Mouse (Mus musculus): Measurements from ENCODE around the gene Htr2b. TPM values are rescaled to one million over a fixed set of nuclear protein-coding genes. Genes with fewer than 3 reads are reported as not detected.
A peak's percentile ranks its signal among the peaks of the same experiment; 100 is the strongest.

Gene Htr2b
- total and polyA plus RNA-seq, 2 experiments from 2014 or later = 0.43 TPM; not detected in 1

DNA sequence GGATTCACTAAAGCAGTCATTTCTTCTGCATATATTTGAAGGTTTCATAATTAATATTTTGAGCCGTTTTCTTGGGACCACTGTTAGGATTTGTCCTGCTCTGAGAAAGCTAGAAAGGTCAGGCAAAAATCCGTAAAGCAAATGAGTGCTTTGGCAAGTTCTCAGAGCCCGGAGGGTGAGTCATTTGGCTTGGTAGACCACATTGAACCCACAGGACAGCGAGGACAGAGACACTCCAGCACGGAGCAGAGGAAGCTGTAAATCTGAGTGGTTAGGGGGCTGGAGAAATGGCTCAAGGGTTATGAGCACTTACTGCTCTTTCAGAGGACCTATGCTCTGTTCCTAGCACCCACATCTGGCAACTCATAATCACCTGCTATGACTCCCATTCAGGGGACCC, 35.8 kb upstream of the Htr2b start:
- ATAC-seq (ENCODE audit: low FRiP score) = no peak
- Histone ChIP-seq H3K4me3 (ENCODE audit: low read depth, low read length) (no peak overlapping the region), H3K27ac (ENCODE audit: low read depth, low read length) (no peak overlapping the region), H3K27me3 (ENCODE audit: insufficient read depth, low read length) (no peaks in the 10 kb centered on the region), H3K9me3 (ENCODE audit: low read length) (no peaks in the 10 kb centered on the region), H3K36me3 (ENCODE audit: insufficient read depth, low read length) (no peaks in the 10 kb centered on the region), H3K4me1 (ENCODE audit: insufficient read depth, low read length) (no peaks in the 10 kb centered on the region), H3K9ac (replicated peaks; ENCODE audit: low read length, poor library complexity, severe bottlenecking) (no peak overlapping the region), H3K4me2 (ENCODE audit: low read depth, low read length, poor library complexity, severe bottlenecking) (no peak overlapping the region)
- no peak for DNase-seq (ENCODE audit: low spot score)
- 79% methylated on average over 5 of the region's 5 CpGs for WGBS
- TF ChIP-seq CTCF (IDR thresholded peaks at IDR 0.05) = no peak

- no peak for TF ChIP-seq CTCF (IDR thresholded peaks at IDR 0.05)
- Histone ChIP-seq H3K4me3 (ENCODE audit: low read depth, low read length) (no peak overlapping the region), H3K9ac (replicated peaks; ENCODE audit: low read length, poor library complexity, severe bottlenecking) (no peak overlapping the region), H3K4me2 (ENCODE audit: low read depth, low read length, poor library complexity, severe bottlenecking) (no peak overlapping the region), H3K27me3 (ENCODE audit: insufficient read depth, low read length) (no peaks in the 10 kb centered on the region), H3K36me3 (ENCODE audit: insufficient read depth, low read length) (0 out of 2 replicates have a peak, but pooled peaks cover 3% of the 10 kb centered on the region), H3K9me3 (ENCODE audit: low read length) (no peaks in the 10 kb centered on the region), H3K4me1 (ENCODE audit: insufficient read depth, low read length) (no peaks in the 10 kb centered on the region), H3K27ac (ENCODE audit: low read depth, low read length) (no peak overlapping the region)
- 96% methylated on average over 5 of the region's 5 CpGs for WGBS
- ATAC-seq (ENCODE audit: low FRiP score) = no peak
- no peak for DNase-seq (ENCODE audit: low spot score)
These were observed 34.5 kb upstream of the Htr2b start for GRCm38 (mm10) chr1:86146293-86146692.

DNA sequence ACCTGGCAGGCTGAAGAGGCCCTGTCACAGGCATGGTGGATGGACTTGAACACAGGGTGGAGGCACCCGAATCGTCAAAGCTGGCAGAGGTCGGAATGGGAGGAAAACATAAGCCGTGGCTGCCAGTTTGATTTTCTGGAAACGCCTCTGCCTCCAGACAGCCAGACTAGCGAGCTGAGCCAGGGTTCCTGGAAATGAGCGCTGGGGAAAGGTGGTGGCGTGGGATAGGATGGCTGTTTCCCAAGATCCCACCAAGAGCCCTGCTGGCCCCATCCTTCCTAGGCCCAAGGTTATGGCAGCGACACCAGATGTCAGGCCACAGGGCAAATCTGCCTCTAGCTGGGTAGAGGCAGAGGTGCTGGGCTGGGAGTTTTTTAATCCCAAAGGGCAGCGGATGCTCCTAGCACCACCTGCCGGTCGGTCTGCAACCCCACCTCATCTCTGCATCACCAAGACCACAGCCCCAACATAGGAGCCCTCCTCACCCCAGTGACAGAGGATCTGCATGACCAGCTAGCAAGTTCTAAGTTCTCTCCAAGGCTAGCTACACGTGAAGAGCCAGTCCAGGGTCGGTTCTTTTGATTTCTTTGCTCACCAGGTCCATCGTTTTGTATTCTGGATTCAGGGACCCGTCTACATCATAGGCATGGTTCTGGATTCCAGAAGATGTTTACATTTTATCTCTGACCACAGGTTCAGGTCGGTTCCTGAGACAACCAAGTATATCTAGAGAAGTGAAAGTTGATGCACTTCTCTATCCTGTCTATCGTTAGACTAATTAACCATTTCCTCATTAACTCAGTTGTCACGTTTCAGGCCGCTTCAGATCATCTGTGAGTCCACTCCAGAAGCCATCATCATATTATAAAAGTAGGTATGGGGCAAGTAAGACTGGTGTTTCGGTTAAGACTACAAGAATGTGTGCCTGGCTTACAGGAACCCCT, 32.5 kb upstream of the Htr2b start:
- Histone ChIP-seq H3K9me3 (ENCODE audit: low read length) (no peaks in the 10 kb centered on the region), H3K27ac (ENCODE audit: low read depth, low read length) (no peak overlapping the region), H3K4me2 (ENCODE audit: low read depth, low read length, poor library complexity, severe bottlenecking) (no peak overlapping the region), H3K27me3 (ENCODE audit: insufficient read depth, low read length) (no peaks in the 10 kb centered on the region), H3K9ac (replicated peaks; ENCODE audit: low read length, poor library complexity, severe bottlenecking) (no peak overlapping the region), H3K36me3 (ENCODE audit: insufficient read depth, low read length) (0 out of 2 replicates have a peak, but pooled peaks cover 3% of the 10 kb centered on the region), H3K4me3 (ENCODE audit: low read depth, low read length) (no peak overlapping the region), H3K4me1 (ENCODE audit: insufficient read depth, low read length) (no peaks in the 10 kb centered on the region)
- ATAC-seq (ENCODE audit: low FRiP score) = no peak
- TF ChIP-seq CTCF (IDR thresholded peaks at IDR 0.05) = peak; percentile 6; the same call in 1 of the 2 replicates
- DNase-seq (ENCODE audit: low spot score) = no peak
- WGBS = 74% methylated on average over 21 of the region's 21 CpGs

- Histone ChIP-seq H3K4me2 (ENCODE audit: low read depth, low read length, poor library complexity, severe bottlenecking) (no peak overlapping the region), H3K9me3 (ENCODE audit: low read length) (no peaks in the 10 kb centered on the region), H3K27ac (ENCODE audit: low read depth, low read length) (no peak overlapping the region), H3K27me3 (ENCODE audit: insufficient read depth, low read length) (no peaks in the 10 kb centered on the region), H3K36me3 (ENCODE audit: insufficient read depth, low read length) (peaks cover 11% of the 10 kb centered on the region), H3K9ac (replicated peaks; ENCODE audit: low read length, poor library complexity, severe bottlenecking) (no peak overlapping the region), H3K4me1 (ENCODE audit: insufficient read depth, low read length) (no peaks in the 10 kb centered on the region), H3K4me3 (ENCODE audit: low read depth, low read length) (no peak overlapping the region)
- no peak for TF ChIP-seq CTCF (IDR thresholded peaks at IDR 0.05)
- no peak for DNase-seq (ENCODE audit: low spot score)
- ATAC-seq (ENCODE audit: low FRiP score) = no peak
- 81% methylated on average over 4 of the region's 4 CpGs for WGBS
These were observed 31.4 kb upstream of the Htr2b start for GRCm38 (mm10) chr1:86143165-86143564.

DNA sequence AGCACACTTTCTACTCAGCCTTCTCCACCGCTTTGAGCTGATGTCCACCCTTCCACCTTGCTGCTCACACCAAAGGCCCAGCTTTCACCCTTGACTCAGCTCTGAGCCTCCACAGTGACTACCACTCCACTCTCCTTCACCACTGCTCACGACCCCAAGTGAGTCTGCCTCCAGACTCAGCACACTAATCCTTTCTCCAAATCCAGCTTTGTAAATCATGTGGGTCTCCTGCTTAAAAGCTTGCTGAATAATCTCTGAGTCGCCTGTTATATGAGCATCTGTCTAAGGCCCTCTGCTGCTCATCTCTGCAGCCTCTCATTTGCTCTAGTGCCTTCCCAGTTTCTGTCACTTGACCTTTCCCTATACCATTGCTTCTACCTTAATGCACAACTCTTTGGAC, 29.3 kb upstream of the Htr2b start:
- H3K4me2 ChIP-seq (ENCODE audit: low read depth, low read length, poor library complexity, severe bottlenecking) = no peak overlapping the region
- H3K9me3 ChIP-seq (ENCODE audit: low read length) = no peaks in the 10 kb centered on the region
- 70% methylated on average over 3 of the region's 3 CpGs for WGBS
- TF ChIP-seq CTCF (IDR thresholded peaks at IDR 0.05) = no peak
- H3K27me3 ChIP-seq (ENCODE audit: insufficient read depth, low read length) = no peaks in the 10 kb centered on the region
- H3K27ac ChIP-seq (ENCODE audit: low read depth, low read length) = no peak overlapping the region
- no peak for DNase-seq (ENCODE audit: low spot score)
- H3K9ac ChIP-seq (replicated peaks; ENCODE audit: low read length, poor library complexity, severe bottlenecking) = no peak overlapping the region
- H3K4me3 ChIP-seq (ENCODE audit: low read depth, low read length) = no peak overlapping the region
- ATAC-seq (ENCODE audit: low FRiP score) = no peak
- no peaks in the 10 kb centered on the region for H3K4me1 ChIP-seq (ENCODE audit: insufficient read depth, low read length)
- H3K36me3 ChIP-seq (ENCODE audit: insufficient read depth, low read length) = peaks cover 23% of the 10 kb centered on the region

GRCm38 (mm10) chr1:86135315-86135714, 23.5 kb upstream of the Htr2b start:
- DNase-seq (ENCODE audit: low spot score) = no peak
- H3K4me1 ChIP-seq (ENCODE audit: insufficient read depth, low read length) = no peaks in the 10 kb centered on the region
- 93% methylated on average over 6 of the region's 6 CpGs for WGBS
- no peak for TF ChIP-seq CTCF (IDR thresholded peaks at IDR 0.05)
- no peak overlapping the region for H3K4me2 ChIP-seq (ENCODE audit: low read depth, low read length, poor library complexity, severe bottlenecking)
- no peak overlapping the region for H3K9ac ChIP-seq (replicated peaks; ENCODE audit: low read length, poor library complexity, severe bottlenecking)
- ATAC-seq (ENCODE audit: low FRiP score) = no peak
- H3K36me3 ChIP-seq (ENCODE audit: insufficient read depth, low read length) = peaks cover 53% of the 10 kb centered on the region
- H3K9me3 ChIP-seq (ENCODE audit: low read length) = no peaks in the 10 kb centered on the region
- no peaks in the 10 kb centered on the region for H3K27me3 ChIP-seq (ENCODE audit: insufficient read depth, low read length)
- H3K27ac ChIP-seq (ENCODE audit: low read depth, low read length) = no peak overlapping the region
- H3K4me3 ChIP-seq (ENCODE audit: low read depth, low read length) = no peak overlapping the region
